21 mouse cellular contexts compared by ENCODE assay signal in genomic region chr4:107920336-107920735, GRCm38 (mm10). TPM values are rescaled to one million over a fixed set of nuclear protein-coding genes. Genes with fewer than 3 reads are reported as not detected.
DNase-seq lines count a peak whose midpoint lies in the region; ATAC-seq and TF ChIP-seq lines count a peak whose summit lies in the region.
"Had no signal": no experiment of that assay in that cellular context is flagged by ENCODE, and none has a peak within 500 bp of the region (broad histone marks: within the 10 kb centered on the region; RNA-seq: fewer than 3 reads in every experiment).

No protein-coding gene starts in this region.

- no peak for TF ChIP-seq CTCF in liver, adult 2 months (IDR thresholded peaks at IDR 0.05; ENCODE audit: low read depth, low read length)

- peak overlapping the region; percentile 35; the same call in 1 of the 2 replicates for H3K27ac ChIP-seq in liver, adult 2 months (replicated peaks; ENCODE audit: insufficient read depth, low read depth, low read length)
- H3K27ac ChIP-seq in liver, embryonic 11.5 days (ENCODE audit: low read depth, low read length) = no peak overlapping the region
- H3K27ac ChIP-seq in intestine, embryonic 15.5 days = 0 out of 2 replicates have a peak overlapping the region, but pooled peaks have one; percentile 37
- H3K27ac ChIP-seq: embryonic facial prominence, embryonic 13.5 days; hindbrain, embryonic 12.5 days; limb, embryonic 12.5 days; midbrain, embryonic 15.5 days had no signal

- H3K27me3 ChIP-seq in liver, adult 2 months (ENCODE audit: control insufficient read depth, insufficient read depth, low read length) = no peaks in the 10 kb centered on the region
- H3K27me3 ChIP-seq in liver, embryonic 11.5 days (replicated peaks; ENCODE audit: control insufficient read depth, insufficient read depth, low read length) = no peaks in the 10 kb centered on the region
- H3K27me3 ChIP-seq in intestine, embryonic 15.5 days (replicated peaks) = no peaks in the 10 kb centered on the region
- H3K27me3 ChIP-seq: embryonic facial prominence, embryonic 13.5 days; hindbrain, embryonic 12.5 days; limb, embryonic 12.5 days; midbrain, embryonic 15.5 days had no signal

- H3K9me3 ChIP-seq in liver, embryonic 11.5 days (ENCODE audit: control insufficient read depth, low read length) = no peaks in the 10 kb centered on the region
- H3K9me3 ChIP-seq in intestine, embryonic 15.5 days = no peaks in the 10 kb centered on the region
- H3K9me3 ChIP-seq: embryonic facial prominence, embryonic 13.5 days; hindbrain, embryonic 12.5 days; limb, embryonic 12.5 days; midbrain, embryonic 15.5 days had no signal

- no peak overlapping the region for H3K9ac ChIP-seq in liver, adult 2 months (ENCODE audit: low read depth, low read length)
- no peak overlapping the region for H3K9ac ChIP-seq in liver, embryonic 11.5 days (ENCODE audit: low read depth, low read length)
- no peak overlapping the region for H3K9ac ChIP-seq in intestine, embryonic 15.5 days
- H3K9ac ChIP-seq: embryonic facial prominence, embryonic 13.5 days; hindbrain, embryonic 12.5 days; limb, embryonic 12.5 days; midbrain, embryonic 15.5 days had no signal

- H3K4me1 ChIP-seq in liver, adult 2 months (ENCODE audit: control insufficient read depth, insufficient read depth, low read length) = peaks cover 11% of the 10 kb centered on the region
- H3K4me1 ChIP-seq in liver, embryonic 11.5 days (replicated peaks; ENCODE audit: control insufficient read depth, insufficient read depth, low read length) = peaks cover 25% of the 10 kb centered on the region
- H3K4me1 ChIP-seq in intestine, embryonic 15.5 days (replicated peaks) = peaks cover 18% of the 10 kb centered on the region

- ATAC-seq in liver, embryonic 11.5 days (replicated peaks; ENCODE audit: low FRiP score) = no peak
- ATAC-seq in intestine, embryonic 15.5 days = no peak
- ATAC-seq: forebrain, embryonic 14.5 days; midbrain, embryonic 15.5 days had no signal

- no peak for TF ChIP-seq POLR2A in liver, adult 2 months (IDR thresholded peaks at IDR 0.05; ENCODE audit: extremely low read depth, insufficient read depth, low read length)

- peaks cover 14% of the 10 kb centered on the region for H3K36me3 ChIP-seq in liver, adult 2 months (ENCODE audit: control insufficient read depth, insufficient read depth, low read length)
- H3K36me3 ChIP-seq in liver, embryonic 11.5 days (ENCODE audit: control insufficient read depth, insufficient read depth, low read length) = no peaks in the 10 kb centered on the region
- no peaks in the 10 kb centered on the region for H3K36me3 ChIP-seq in intestine, embryonic 15.5 days
- H3K36me3 ChIP-seq: limb, embryonic 12.5 days; midbrain, embryonic 15.5 days had no signal

- H3K4me3 ChIP-seq in liver, adult 2 months (ENCODE audit: insufficient read depth, low read depth, low read length) = no peak overlapping the region
- H3K4me3 ChIP-seq in liver, embryonic 11.5 days (ENCODE audit: low read depth, low read length) = no peak overlapping the region
- H3K4me3 ChIP-seq in intestine, embryonic 15.5 days (replicated peaks) = no peak overlapping the region
- H3K4me3 ChIP-seq: embryonic facial prominence, embryonic 13.5 days; hindbrain, embryonic 12.5 days; limb, embryonic 12.5 days; midbrain, embryonic 15.5 days; myocyte had no signal

- no peak overlapping the region; the same call in 1 of the 2 replicates for H3K4me2 ChIP-seq in liver, embryonic 11.5 days
- no peak overlapping the region for H3K4me2 ChIP-seq in intestine, embryonic 15.5 days (replicated peaks)
- H3K4me2 ChIP-seq: embryonic facial prominence, embryonic 13.5 days; heart, embryonic 11.5 days; hindbrain, embryonic 12.5 days; limb, embryonic 12.5 days; midbrain, embryonic 15.5 days had no signal

- DNase-seq in liver, adult 2 months (ENCODE audit: extremely low read depth, low read depth, low spot score) = peak; percentile 63
- DNase-seq in liver, embryonic 11.5 days (ENCODE audit: low spot score) = no peak
- peak; percentile 78 for DNase-seq in adrenal gland, adult 2 months
- no peak for DNase-seq in cerebellum, adult 18-20 months
- no peak for DNase-seq in left cerebral cortex, adult 18-20 months (ENCODE audit: low spot score in 2 of 2)
- DNase-seq in thymus, postnatal 36 days = no peak
- DNase-seq: cerebellum, postnatal 14 days; layer of hippocampus, adult 9-11 months; lung, adult 2 months; spleen, adult 18-20 months had no signal

- WGBS in liver, adult 2 months = 5% methylated on average over 2 of the region's 2 CpGs
- 86% methylated on average over 2 of the region's 2 CpGs for WGBS in liver, embryonic 11.5 days
- whole genome bisulfite sequencing in intestine, embryonic 15.5 days = 81% methylated on average over 2 of the region's 2 CpGs

- H3K79me2 ChIP-seq in liver, adult 2 months (ENCODE audit: control insufficient read depth, insufficient read depth, low read length) = peaks cover 37% of the 10 kb centered on the region; the same call in 1 of the 2 replicates

RNA-seq across cellular contexts. Expression of gene Cpt2, which starts 3.1 kb away (rescaled TPM):
- total RNA-seq in liver, adult 2 months (2014; rRNA removed) = 106 and 125 TPM in 2 replicates
- 159 and 191 TPM in 2 replicates for polyA plus RNA-seq in liver, adult 2 months (2012; rRNA removed)
- 52.8 and 63.7 TPM in 2 replicates for polyA plus RNA-seq in liver, embryonic 11.5 days (2014; fragmentation: Nextera tagmentation; extraction: Ambion mirVana)
- total RNA-seq in adrenal gland, adult 2 months (2021) = 100 to 1,000 TPM; 231 to 235 TPM
- polyA plus RNA-seq in adrenal gland, adult 2 months (2012; rRNA removed) = 475 and 582 TPM in 2 replicates
- polyA plus RNA-seq in intestine, embryonic 15.5 days (2015; fragmentation: Nextera tagmentation; extraction: Ambion mirVana) = 106 TPM in 2 replicates
- total RNA-seq in left cerebral cortex, adult 18-20 months (2021) = 1 to 10 TPM; 4.8 to 5.3 TPM

RNA-seq across cellular contexts. Expression of gene 0610037L13Rik, which starts 30.7 kb away (rescaled TPM):
- 39.0 and 44.9 TPM in 2 replicates for total RNA-seq in liver, adult 2 months (2014; rRNA removed)
- polyA plus RNA-seq in liver, adult 2 months (2012; rRNA removed) = 24.3 and 28.2 TPM in 2 replicates
- 89.2 and 90.7 TPM in 2 replicates for polyA plus RNA-seq in liver, embryonic 11.5 days (2014; fragmentation: Nextera tagmentation; extraction: Ambion mirVana)
- 10 to 100 TPM; 74.1 to 77.3 TPM for total RNA-seq in adrenal gland, adult 2 months (2021)
- 12.9 and 16.2 TPM in 2 replicates for polyA plus RNA-seq in adrenal gland, adult 2 months (2012; rRNA removed)
- polyA plus RNA-seq in intestine, embryonic 15.5 days (2015; fragmentation: Nextera tagmentation; extraction: Ambion mirVana) = 106 and 109 TPM in 2 replicates
- 10 to 100 TPM; 61.8 to 63.7 TPM for total RNA-seq in left cerebral cortex, adult 18-20 months (2021)

RNA-seq across cellular contexts. Expression of gene Magoh, which starts 40.8 kb away (rescaled TPM):
- 42.3 and 46.1 TPM in 2 replicates for total RNA-seq in liver, adult 2 months (2014; rRNA removed)
- polyA plus RNA-seq in liver, adult 2 months (2012; rRNA removed) = 27.4 and 28.5 TPM in 2 replicates
- 215 and 224 TPM in 2 replicates for polyA plus RNA-seq in liver, embryonic 11.5 days (2014; fragmentation: Nextera tagmentation; extraction: Ambion mirVana)
- 10 to 100 TPM; 70.2 to 77.2 TPM for total RNA-seq in adrenal gland, adult 2 months (2021)
- 15.2 and 17.8 TPM in 2 replicates for polyA plus RNA-seq in adrenal gland, adult 2 months (2012; rRNA removed)
- polyA plus RNA-seq in intestine, embryonic 15.5 days (2015; fragmentation: Nextera tagmentation; extraction: Ambion mirVana) = 160 and 194 TPM in 2 replicates
- total RNA-seq in left cerebral cortex, adult 18-20 months (2021) = 10 to 100 TPM; 39.4 to 42.4 TPM

RNA-seq across cellular contexts. Expression of gene Slc1a7, which starts 47.8 kb away (rescaled TPM):
- total RNA-seq in liver, adult 2 months (2014; rRNA removed) = 0.07 and 0.09 TPM in 2 replicates
- 0.04 and 0.07 TPM in 2 replicates for polyA plus RNA-seq in liver, adult 2 months (2012; rRNA removed)
- not detected in 2 replicates for polyA plus RNA-seq in liver, embryonic 11.5 days (2014; fragmentation: Nextera tagmentation; extraction: Ambion mirVana)
- under 1 TPM; 0.20 to 0.48 TPM for total RNA-seq in adrenal gland, adult 2 months (2021)
- polyA plus RNA-seq in adrenal gland, adult 2 months (2012; rRNA removed) = 0.20 and 0.22 TPM in 2 replicates
- 0.11 and 0.15 TPM in 2 replicates for polyA plus RNA-seq in intestine, embryonic 15.5 days (2015; fragmentation: Nextera tagmentation; extraction: Ambion mirVana)
- under 1 TPM; 0.28 to 0.53 TPM for total RNA-seq in left cerebral cortex, adult 18-20 months (2021)
- total RNA-seq: gastrocnemius, postnatal 4 days; megakaryocyte-erythroid progenitor cell, adult 5-6 weeks had no signal
- polyA plus RNA-seq: embryonic facial prominence, embryonic 13.5 days; forebrain, embryonic 14.5 days; heart, embryonic 11.5 days; hindbrain, embryonic 12.5 days; limb, embryonic 12.5 days; midbrain, embryonic 15.5 days; neural tube, embryonic 14.5 days had no signal

Comparison
In these comparisons a context has a peak if more than half of its experiments do, and no peak if none do; other contexts are left out.
1. DNase-seq: peak in liver, adult 2 months (single experiment) and adrenal gland, adult 2 months (single experiment); none in liver, embryonic 11.5 days (single experiment), cerebellum, adult 18-20 months (0 of 2), left cerebral cortex, adult 18-20 months (0 of 2) and thymus, postnatal 36 days (0 of 2).